Mouse (Mus musculus): Measurements from ENCODE around the gene Klf9. TPM values are rescaled to one million over a fixed set of nuclear protein-coding genes. Genes with fewer than 3 reads are reported as not detected.
"Not testable (repeated sequence)": the region's sequence is repeated elsewhere in the genome, so short reads cannot be mapped to it uniquely, and the experiment has no call there.

The Klf9 gene
- total RNA-seq, 1 experiment from 2014 or later, result 72.8 TPM

- DNase-seq, result no peak
These were observed 1.1 kb upstream of the Klf9 start for GRCm38 (mm10) chr19:23139756-23140470.

- peak; percentile 90 for DNase-seq
These were observed 610 bp downstream of the Klf9 start for GRCm38 (mm10) chr19:23141391-23142281.

GRCm38 (mm10) chr19:23142427-23143073 is 1.5 kb downstream of the Klf9 start:
- peak; percentile 37 for DNase-seq

GRCm38 (mm10) chr19:23143074-23143445 is 2.0 kb downstream of the Klf9 start:
- no peak for DNase-seq

GRCm38 (mm10) chr19:23143541-23143940 is 2.5 kb downstream of the Klf9 start:
- no peak for DNase-seq

- no peak for DNase-seq
These were observed 3.0 kb downstream of the Klf9 start for GRCm38 (mm10) chr19:23144031-23144430.

GRCm38 (mm10) chr19:23145146-23145545 is 4.1 kb downstream of the Klf9 start:
- DNase-seq, result no peak

GRCm38 (mm10) chr19:23145575-23145974 is 4.5 kb downstream of the Klf9 start:
- DNase-seq, result not testable (repeated sequence)

- DNase-seq, result no peak
These were observed 5.4 kb downstream of the Klf9 start for GRCm38 (mm10) chr19:23146409-23146861.

GRCm38 (mm10) chr19:23147026-23147966 is 6.3 kb downstream of the Klf9 start:
- DNase-seq, result no peak

GRCm38 (mm10) chr19:23149465-23150410 is 8.7 kb downstream of the Klf9 start:
- no peak for DNase-seq

- DNase-seq, result no peak
These were observed 9.7 kb downstream of the Klf9 start for GRCm38 (mm10) chr19:23150556-23151265.

- no peak for DNase-seq
These were observed 10.6 kb downstream of the Klf9 start for GRCm38 (mm10) chr19:23151651-23152070.

GRCm38 (mm10) chr19:23152201-23152640 is 11.2 kb downstream of the Klf9 start:
- DNase-seq, result no peak

GRCm38 (mm10) chr19:23152771-23153605 is 12.0 kb downstream of the Klf9 start:
- DNase-seq, result no peak

GRCm38 (mm10) chr19:23153606-23154127 is 12.6 kb downstream of the Klf9 start:
- DNase-seq, result no peak

- no peak for DNase-seq
These were observed 18.9 kb downstream of the Klf9 start for GRCm38 (mm10) chr19:23159780-23160395.

- DNase-seq, result peak; percentile 32
These were observed 21.4 kb downstream of the Klf9 start for GRCm38 (mm10) chr19:23162387-23162809.
